Mouse (Mus musculus): Measurements from ENCODE around the gene Sms. TPM values are rescaled to one million over a fixed set of nuclear protein-coding genes. Genes with fewer than 3 reads are reported as not detected.

Gene Sms
- total and polyA plus RNA-seq, 2 experiments from 2014 or later, result 43.4 to 49.3 TPM

DNA sequence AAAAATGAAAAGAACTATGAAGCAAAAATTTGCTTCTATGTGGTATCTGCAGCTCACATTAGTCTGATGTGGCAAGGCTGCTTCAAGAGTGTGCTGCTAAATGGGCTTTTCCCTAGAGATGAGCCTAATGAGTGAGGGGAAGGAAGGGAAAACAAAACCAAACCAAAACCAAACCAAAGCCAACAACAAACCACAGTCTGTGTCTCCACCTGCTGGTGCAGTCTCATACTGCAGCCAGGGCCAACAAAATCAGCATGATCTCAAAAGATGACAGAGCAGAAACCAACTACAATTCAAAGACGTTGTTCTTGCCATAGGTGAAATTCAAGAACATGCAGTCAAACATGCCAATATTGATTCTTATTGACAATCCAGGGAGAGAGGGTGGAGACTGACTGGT, 37.7 kb downstream of the Sms start:
- no peak overlapping the region for H3K27ac ChIP-seq (ENCODE audit: low read depth)
- TF ChIP-seq EP300 (IDR thresholded peaks at IDR 0.05; ENCODE audit: low read depth) (no peak), CTCF (IDR thresholded peaks at IDR 0.05; ENCODE audit: low read depth) (peak; percentile 79)
- no peak overlapping the region for H3K4me3 ChIP-seq (ENCODE audit: low read depth, low read length)
- DNase-seq (ENCODE audit: low spot score), result no peak
- 50% methylated on average over 1 of the region's 1 CpGs for WGBS
- H3K9ac ChIP-seq (replicated peaks; ENCODE audit: low read depth, low read length), result no peak overlapping the region
- no peak for ATAC-seq (ENCODE audit: insufficient read depth, low read depth)
- no peaks in the 10 kb centered on the region for H3K27me3 ChIP-seq (ENCODE audit: control insufficient read depth, insufficient read depth, low read length)
- no peak overlapping the region for H3K4me2 ChIP-seq (ENCODE audit: low read depth, low read length)
- no peaks in the 10 kb centered on the region for H3K9me3 ChIP-seq (replicated peaks; ENCODE audit: control insufficient read depth, low read length)
- H3K36me3 ChIP-seq (replicated peaks; ENCODE audit: control insufficient read depth, insufficient read depth, low read length), result no peaks in the 10 kb centered on the region
- no peaks in the 10 kb centered on the region for H3K4me1 ChIP-seq (ENCODE audit: control insufficient read depth, insufficient read depth)

DNA sequence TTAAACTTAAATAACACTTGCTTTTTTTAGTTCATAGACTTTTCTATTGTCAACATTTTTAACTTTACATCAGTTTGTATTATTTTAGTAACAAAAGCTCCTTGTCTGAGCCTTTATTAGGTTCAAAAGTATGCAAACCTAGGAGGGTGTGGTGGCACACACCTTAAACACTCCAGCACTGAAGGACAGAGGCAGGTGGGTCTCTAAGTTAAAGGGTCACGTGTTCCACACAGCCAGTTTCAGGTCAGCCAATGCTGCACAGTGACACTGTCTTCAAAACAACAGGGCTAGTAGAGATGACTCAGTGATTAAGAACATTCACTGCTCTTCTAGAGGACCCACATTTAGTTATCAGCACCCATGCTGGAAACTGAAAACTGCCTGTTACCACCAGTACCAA, 43.1 kb downstream of the Sms start:
- no peak overlapping the region for H3K27ac ChIP-seq (ENCODE audit: low read depth)
- no peaks in the 10 kb centered on the region for H3K27me3 ChIP-seq (ENCODE audit: control insufficient read depth, insufficient read depth, low read length)
- no peak for DNase-seq (ENCODE audit: low spot score)
- H3K9ac ChIP-seq (replicated peaks; ENCODE audit: low read depth, low read length), result no peak overlapping the region
- no peaks in the 10 kb centered on the region for H3K4me1 ChIP-seq (ENCODE audit: control insufficient read depth, insufficient read depth)
- no peaks in the 10 kb centered on the region for H3K9me3 ChIP-seq (replicated peaks; ENCODE audit: control insufficient read depth, low read length)
- TF ChIP-seq CTCF (IDR thresholded peaks at IDR 0.05; ENCODE audit: low read depth) (no peak), EP300 (IDR thresholded peaks at IDR 0.05; ENCODE audit: low read depth) (no peak)
- no peak overlapping the region for H3K4me2 ChIP-seq (ENCODE audit: low read depth, low read length)
- no peaks in the 10 kb centered on the region for H3K36me3 ChIP-seq (replicated peaks; ENCODE audit: control insufficient read depth, insufficient read depth, low read length)
- no peak for ATAC-seq (ENCODE audit: insufficient read depth, low read depth)
- H3K4me3 ChIP-seq (ENCODE audit: low read depth, low read length), result no peak overlapping the region
- 74% methylated on average over 1 of the region's 1 CpGs for WGBS

DNA sequence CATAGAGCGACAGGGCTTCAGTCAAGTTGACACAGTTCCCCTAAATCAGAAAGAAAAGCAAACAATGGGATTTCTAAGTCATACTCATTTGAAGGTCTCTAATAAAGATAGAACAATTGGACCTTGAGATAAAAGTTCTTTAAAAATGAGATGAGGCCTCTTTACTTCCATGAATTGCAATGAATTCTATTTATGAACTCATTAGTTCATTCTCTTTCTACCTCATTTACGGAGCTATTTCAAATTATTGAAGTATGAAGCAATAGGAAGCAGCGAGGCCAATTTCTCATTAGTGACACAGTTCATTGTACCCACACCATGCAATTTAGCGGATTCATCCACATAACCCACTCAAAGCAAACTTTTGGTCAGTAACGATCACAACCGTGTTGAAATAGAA, 44.7 kb downstream of the Sms start:
- H3K27ac ChIP-seq (ENCODE audit: low read depth), result no peak overlapping the region
- no peaks in the 10 kb centered on the region for H3K36me3 ChIP-seq (replicated peaks; ENCODE audit: control insufficient read depth, insufficient read depth, low read length)
- ATAC-seq (ENCODE audit: insufficient read depth, low read depth), result no peak
- H3K27me3 ChIP-seq (ENCODE audit: control insufficient read depth, insufficient read depth, low read length), result no peaks in the 10 kb centered on the region
- no peaks in the 10 kb centered on the region for H3K9me3 ChIP-seq (replicated peaks; ENCODE audit: control insufficient read depth, low read length)
- no peak overlapping the region for H3K9ac ChIP-seq (replicated peaks; ENCODE audit: low read depth, low read length)
- H3K4me1 ChIP-seq (ENCODE audit: control insufficient read depth, insufficient read depth), result no peaks in the 10 kb centered on the region
- 83% methylated on average over 6 of the region's 6 CpGs for WGBS
- no peak overlapping the region for H3K4me2 ChIP-seq (ENCODE audit: low read depth, low read length)
- H3K4me3 ChIP-seq (ENCODE audit: low read depth, low read length), result no peak overlapping the region
- TF ChIP-seq CTCF (IDR thresholded peaks at IDR 0.05; ENCODE audit: low read depth) (no peak), EP300 (IDR thresholded peaks at IDR 0.05; ENCODE audit: low read depth) (no peak)
- DNase-seq (ENCODE audit: low spot score), result no peak

DNA sequence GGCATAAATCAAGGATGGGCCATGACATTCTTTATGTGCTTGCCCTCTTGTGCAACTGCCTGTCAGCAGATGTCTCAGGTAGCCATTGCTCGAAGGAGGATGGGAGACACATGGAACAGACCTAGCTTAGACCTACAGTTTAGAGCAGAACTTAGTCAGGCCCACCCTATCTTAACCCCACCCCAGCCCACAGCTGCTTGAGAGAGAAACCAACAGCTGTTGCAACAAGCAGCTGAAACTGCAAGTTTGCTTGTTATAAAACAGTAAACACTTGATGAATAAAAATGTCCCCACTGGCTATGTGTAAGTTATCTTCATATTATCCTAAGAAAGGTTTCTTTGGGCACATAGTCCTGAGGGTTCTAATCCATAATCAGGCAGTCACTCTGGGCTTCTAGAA, 57.3 kb downstream of the Sms start:
- DNase-seq (ENCODE audit: low spot score) (no peak), ATAC-seq (ENCODE audit: insufficient read depth, low read depth) (no peak)
- no peaks in the 10 kb centered on the region for H3K27me3 ChIP-seq (ENCODE audit: control insufficient read depth, insufficient read depth, low read length)
- no peaks in the 10 kb centered on the region for H3K4me1 ChIP-seq (ENCODE audit: control insufficient read depth, insufficient read depth)
- no peaks in the 10 kb centered on the region for H3K9me3 ChIP-seq (replicated peaks; ENCODE audit: control insufficient read depth, low read length)
- 82% methylated on average over 1 of the region's 1 CpGs for WGBS
- no peak overlapping the region for H3K4me2 ChIP-seq (ENCODE audit: low read depth, low read length)
- H3K36me3 ChIP-seq (replicated peaks; ENCODE audit: control insufficient read depth, insufficient read depth, low read length), result no peaks in the 10 kb centered on the region
- no peak overlapping the region for H3K27ac ChIP-seq (ENCODE audit: low read depth)
- H3K9ac ChIP-seq (replicated peaks; ENCODE audit: low read depth, low read length), result no peak overlapping the region
- no peak overlapping the region for H3K4me3 ChIP-seq (ENCODE audit: low read depth, low read length)
- TF ChIP-seq EP300 (IDR thresholded peaks at IDR 0.05; ENCODE audit: low read depth) (no peak), CTCF (IDR thresholded peaks at IDR 0.05; ENCODE audit: low read depth) (no peak)

DNA sequence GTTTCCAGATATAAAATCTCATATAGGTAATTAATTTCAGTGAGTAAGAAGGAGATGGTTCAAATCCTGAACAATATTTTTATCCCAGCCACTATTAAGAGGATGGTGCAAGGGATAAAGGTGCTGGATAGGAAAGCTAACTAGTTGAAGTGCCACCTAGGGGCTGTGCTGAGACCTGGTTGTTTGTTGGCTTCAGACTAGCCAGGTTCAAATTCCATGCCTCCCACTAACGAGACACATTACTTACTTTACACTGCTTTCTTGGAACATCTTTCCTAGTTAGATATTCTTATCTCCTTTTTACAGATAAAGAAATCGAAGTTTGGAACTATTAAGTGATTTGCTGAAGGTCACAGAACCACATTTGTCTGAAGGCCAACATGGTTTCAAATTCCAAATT, 72.6 kb downstream of the Sms start:
- Histone ChIP-seq H3K4me2 (ENCODE audit: low read depth, low read length) (no peak overlapping the region), H3K9ac (replicated peaks; ENCODE audit: low read depth, low read length) (no peak overlapping the region), H3K4me3 (ENCODE audit: low read depth, low read length) (no peak overlapping the region), H3K9me3 (replicated peaks; ENCODE audit: control insufficient read depth, low read length) (no peaks in the 10 kb centered on the region), H3K27me3 (ENCODE audit: control insufficient read depth, insufficient read depth, low read length) (no peaks in the 10 kb centered on the region), H3K4me1 (ENCODE audit: control insufficient read depth, insufficient read depth) (no peaks in the 10 kb centered on the region), H3K36me3 (replicated peaks; ENCODE audit: control insufficient read depth, insufficient read depth, low read length) (no peaks in the 10 kb centered on the region), H3K27ac (ENCODE audit: low read depth) (no peak overlapping the region)
- DNase-seq (ENCODE audit: low spot score) (no peak), ATAC-seq (ENCODE audit: insufficient read depth, low read depth) (no peak)
- 22% methylated on average over 2 of the region's 2 CpGs for WGBS
- TF ChIP-seq EP300 (IDR thresholded peaks at IDR 0.05; ENCODE audit: low read depth) (no peak), CTCF (IDR thresholded peaks at IDR 0.05; ENCODE audit: low read depth) (no peak)

DNA sequence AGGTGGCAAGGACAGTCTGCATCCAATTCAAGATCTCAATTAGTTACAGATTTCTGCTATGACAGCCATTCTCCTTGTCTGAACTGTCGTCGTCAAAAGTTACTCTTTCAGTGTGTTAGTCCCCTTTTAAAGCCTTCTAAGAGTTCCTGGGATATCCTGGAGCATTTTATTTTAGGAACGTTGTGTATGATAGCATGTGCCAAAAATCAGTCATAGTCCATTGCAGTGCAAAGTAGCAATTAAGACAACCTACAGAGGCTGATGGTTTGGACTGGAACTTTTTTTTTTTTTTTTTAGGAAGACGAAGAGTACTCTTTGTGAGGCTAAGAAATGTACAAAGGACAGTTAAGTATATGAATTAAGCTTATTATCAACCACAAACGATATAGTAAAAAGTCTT, 76.9 kb downstream of the Sms start, which contains the start of gene Phex:
TSS of gene Phex (minus strand) at position 101 of the 400 bp plus-strand sequence.
- no peak within 1 kb of the TSS for H3K9ac ChIP-seq (replicated peaks; ENCODE audit: low read depth, low read length)
- DNase-seq (ENCODE audit: low spot score), result no peak
- no peak for TF ChIP-seq CTCF (IDR thresholded peaks at IDR 0.05; ENCODE audit: low read depth)
- TF ChIP-seq EP300 (IDR thresholded peaks at IDR 0.05; ENCODE audit: low read depth), result no peak
- no peaks in the 10 kb centered on the region for H3K9me3 ChIP-seq (replicated peaks; ENCODE audit: control insufficient read depth, low read length)
- ATAC-seq (ENCODE audit: insufficient read depth, low read depth), result no peak
- no peaks in the 10 kb centered on the region for H3K36me3 ChIP-seq (replicated peaks; ENCODE audit: control insufficient read depth, insufficient read depth, low read length)
- WGBS, result 47% methylated on average over 5 of the region's 5 CpGs
- no peak within 1 kb of the TSS for H3K4me3 ChIP-seq (ENCODE audit: low read depth, low read length)
- no peaks in the 10 kb centered on the region for H3K27me3 ChIP-seq (ENCODE audit: control insufficient read depth, insufficient read depth, low read length)
- no peak within 1 kb of the TSS for H3K27ac ChIP-seq (ENCODE audit: low read depth)
- H3K4me2 ChIP-seq (ENCODE audit: low read depth, low read length), result no peak within 1 kb of the TSS
- H3K4me1 ChIP-seq (ENCODE audit: control insufficient read depth, insufficient read depth), result no peaks in the 10 kb centered on the region
